In genomic region chr17:56829795-56830194, GRCm38 (mm10) we compare ENCODE assay signal across 8 mouse cellular contexts. TPM values are rescaled to one million over a fixed set of nuclear protein-coding genes. Genes with fewer than 3 reads are reported as not detected.
DNase-seq lines count a peak whose midpoint lies in the region; ATAC-seq and TF ChIP-seq lines count a peak whose summit lies in the region.

No protein-coding gene starts in this region.

- DNase-seq in cerebellum, adult 2 months: peak in 1 of 2 experiments; percentile 27
- DNase-seq in thymus, postnatal 4 days: peak; percentile 43
- no peak for DNase-seq in thymus, postnatal 25 days
- DNase-seq in hindbrain, embryonic 14.5 days (ENCODE audit: low spot score): no peak
- DNase-seq in left cerebral cortex, postnatal 4 days: no peak
- no peak for DNase-seq in B cell, adult 2 months

- H3K36me3 ChIP-seq in hindbrain, embryonic 14.5 days (replicated peaks; ENCODE audit: control insufficient read depth, insufficient read depth): no peaks in the 10 kb centered on the region
- no peaks in the 10 kb centered on the region for H3K36me3 ChIP-seq in midbrain, embryonic 13.5 days

- H3K27me3 ChIP-seq in cerebellum, adult 2 months (ENCODE audit: control insufficient read depth, insufficient read depth, low read length): no peaks in the 10 kb centered on the region
- H3K27me3 ChIP-seq in hindbrain, embryonic 14.5 days (ENCODE audit: control insufficient read depth, insufficient read depth, low read length): peaks cover 20% of the 10 kb centered on the region
- H3K27me3 ChIP-seq in midbrain, embryonic 13.5 days: peaks cover 23% of the 10 kb centered on the region

- TF ChIP-seq CTCF in cerebellum, adult 2 months (IDR thresholded peaks at IDR 0.05; ENCODE audit: borderline replicate concordance, insufficient read depth, low read depth, low read length): no peak

- intact Hi-C loops in left cerebral cortex, postnatal 4 days (cut with DNase I): no loop called here

- TF ChIP-seq POLR2A in cerebellum, adult 2 months (IDR thresholded peaks at IDR 0.05; ENCODE audit: borderline replicate concordance, insufficient read depth, low read length): no peak

- no peak for ATAC-seq in cerebellum, adult (ENCODE audit: insufficient number of reproducible peaks, low FRiP score, low TSS enrichment)
- ATAC-seq in hindbrain, embryonic 14.5 days (ENCODE audit: low FRiP score): no peak
- ATAC-seq in midbrain, embryonic 13.5 days: no peak

- H3K4me1 ChIP-seq in cerebellum, adult 2 months (ENCODE audit: control insufficient read depth, insufficient read depth, low read length): no peaks in the 10 kb centered on the region
- H3K4me1 ChIP-seq in hindbrain, embryonic 14.5 days (replicated peaks; ENCODE audit: control insufficient read depth, insufficient read depth, low read length): peaks cover 20% of the 10 kb centered on the region
- H3K4me1 ChIP-seq in midbrain, embryonic 13.5 days (replicated peaks): peaks cover 22% of the 10 kb centered on the region

- H3K4me3 ChIP-seq in cerebellum, adult 2 months (replicated peaks; ENCODE audit: insufficient read depth, low read depth, low read length): peak overlapping the region; percentile 19
- peak overlapping the region; percentile 63 for H3K4me3 ChIP-seq in hindbrain, embryonic 14.5 days (replicated peaks; ENCODE audit: low read length)
- peak overlapping the region; percentile 60 for H3K4me3 ChIP-seq in midbrain, embryonic 13.5 days (replicated peaks)

- WGBS in cerebellum, adult 2 months: 2% methylated on average over 27 of the region's 27 CpGs
- WGBS in hindbrain, embryonic 14.5 days: under 1% methylated on average over 27 of the region's 27 CpGs
- WGBS in midbrain, embryonic 13.5 days: under 1% methylated on average over 27 of the region's 27 CpGs

- H3K27ac ChIP-seq in cerebellum, adult 2 months (ENCODE audit: insufficient read depth, low read length): no peak overlapping the region
- H3K27ac ChIP-seq in hindbrain, embryonic 14.5 days: 0 out of 2 replicates have a peak overlapping the region, but pooled peaks have one; percentile 20
- H3K27ac ChIP-seq in midbrain, embryonic 13.5 days: no peak overlapping the region

- H3K9ac ChIP-seq in hindbrain, embryonic 14.5 days: peak overlapping the region; percentile 56
- peak overlapping the region; percentile 58 for H3K9ac ChIP-seq in midbrain, embryonic 13.5 days (replicated peaks)

- no peaks in the 10 kb centered on the region for H3K9me3 ChIP-seq in hindbrain, embryonic 14.5 days (ENCODE audit: control insufficient read depth, low read length)
- no peaks in the 10 kb centered on the region for H3K9me3 ChIP-seq in midbrain, embryonic 13.5 days

- H3K4me2 ChIP-seq in hindbrain, embryonic 14.5 days (replicated peaks): peak overlapping the region; percentile 81
- peak overlapping the region; percentile 84 for H3K4me2 ChIP-seq in midbrain, embryonic 13.5 days (replicated peaks)

RNA-seq across cellular contexts. Expression of gene Rfx2, which starts 1.0 kb away (rescaled TPM):
- 3.1 and 3.6 TPM in 2 replicates for polyA plus RNA-seq in cerebellum, adult 2 months (2012; rRNA removed)
- polyA plus RNA-seq in hindbrain, embryonic 14.5 days (2014; fragmentation: Nextera tagmentation; extraction: Ambion mirVana): 3.3 and 4.3 TPM in 2 replicates
- polyA plus RNA-seq in midbrain, embryonic 13.5 days (2015; fragmentation: Nextera tagmentation; extraction: Ambion mirVana): 4.0 and 6.3 TPM in 2 replicates
- total RNA-seq in left cerebral cortex, postnatal 4 days (2021): 1 to 10 TPM; 2.4 to 3.4 TPM

RNA-seq across cellular contexts. Expression of gene Acsbg2, which starts 44.5 kb away (rescaled TPM):
- 0.03 TPM in 2 replicates for polyA plus RNA-seq in cerebellum, adult 2 months (2012; rRNA removed)
- polyA plus RNA-seq in hindbrain, embryonic 14.5 days (2014; fragmentation: Nextera tagmentation; extraction: Ambion mirVana): not detected in 2 replicates
- polyA plus RNA-seq in midbrain, embryonic 13.5 days (2015; fragmentation: Nextera tagmentation; extraction: Ambion mirVana): not detected in 2 replicates
- not detected for total RNA-seq in left cerebral cortex, postnatal 4 days (2021)

RNA-seq across cellular contexts. Expression of gene 1700061G19Rik, which starts 45.5 kb away (rescaled TPM):
- polyA plus RNA-seq in cerebellum, adult 2 months (2012; rRNA removed): 0.03 TPM in 1 of 2 replicates, not detected in the other
- polyA plus RNA-seq in hindbrain, embryonic 14.5 days (2014; fragmentation: Nextera tagmentation; extraction: Ambion mirVana): 0.31 and 0.41 TPM in 2 replicates
- polyA plus RNA-seq in midbrain, embryonic 13.5 days (2015; fragmentation: Nextera tagmentation; extraction: Ambion mirVana): 0.43 and 0.74 TPM in 2 replicates
- total RNA-seq in left cerebral cortex, postnatal 4 days (2021): under 1 TPM; 0.16 to 0.56 TPM

RNA-seq across cellular contexts. Expression of gene Prr22, which starts 59.7 kb away (rescaled TPM):
- polyA plus RNA-seq in cerebellum, adult 2 months (2012; rRNA removed): 3.0 and 3.5 TPM in 2 replicates
- 0.76 and 0.78 TPM in 2 replicates for polyA plus RNA-seq in hindbrain, embryonic 14.5 days (2014; fragmentation: Nextera tagmentation; extraction: Ambion mirVana)
- polyA plus RNA-seq in midbrain, embryonic 13.5 days (2015; fragmentation: Nextera tagmentation; extraction: Ambion mirVana): 1.7 and 1.9 TPM in 2 replicates
- total RNA-seq in left cerebral cortex, postnatal 4 days (2021): 1 to 10 TPM; 1.2 TPM
